Mouse (Mus musculus) spleen, postnatal 4 days (tissue): ENCODE data around the gene Gstt2.
A peak's percentile ranks its signal among the peaks of the same experiment; 100 is the strongest.

Experiments
- DNase-seq, 2 experiments: peaks; one replicate each; pipeline ENCODE4 v3.0.0; 2022; ENCODE audit warnings: low spot score in 2 of 2

Gstt2 gene

DNA sequence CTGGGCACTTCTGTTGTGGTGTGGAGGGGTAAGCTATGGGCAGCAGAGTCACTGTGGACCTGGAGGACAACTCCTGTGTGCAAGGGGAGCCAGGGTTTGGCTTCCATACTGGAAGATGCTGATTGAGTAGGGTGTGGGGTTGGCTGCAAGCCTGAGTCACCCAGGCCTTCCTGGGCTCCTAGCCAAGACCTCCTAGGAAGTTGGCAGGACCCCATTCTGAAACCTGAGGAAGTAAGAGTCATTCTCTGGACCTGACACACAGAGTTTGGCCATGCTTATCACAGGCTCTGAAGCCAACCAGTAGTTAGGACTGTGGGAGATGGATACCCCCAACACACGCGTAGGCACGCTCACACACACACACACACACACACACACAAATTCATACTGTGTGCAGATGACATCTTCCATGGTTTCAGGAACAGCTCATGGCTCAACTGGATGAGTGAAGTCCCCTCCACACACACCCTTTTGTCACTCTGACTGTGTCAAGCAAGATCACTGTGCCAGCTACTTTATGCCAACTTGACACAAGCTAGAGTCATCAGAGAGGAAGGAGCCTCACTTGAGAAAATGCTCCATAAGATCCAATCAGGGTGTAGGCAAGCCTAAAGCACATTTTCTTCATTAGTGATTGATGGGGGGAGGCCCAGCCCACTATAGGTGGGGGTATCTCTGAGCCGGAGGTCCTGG lies 9.4 kb downstream of the Gstt2 start:
- no peak for DNase-seq

DNA sequence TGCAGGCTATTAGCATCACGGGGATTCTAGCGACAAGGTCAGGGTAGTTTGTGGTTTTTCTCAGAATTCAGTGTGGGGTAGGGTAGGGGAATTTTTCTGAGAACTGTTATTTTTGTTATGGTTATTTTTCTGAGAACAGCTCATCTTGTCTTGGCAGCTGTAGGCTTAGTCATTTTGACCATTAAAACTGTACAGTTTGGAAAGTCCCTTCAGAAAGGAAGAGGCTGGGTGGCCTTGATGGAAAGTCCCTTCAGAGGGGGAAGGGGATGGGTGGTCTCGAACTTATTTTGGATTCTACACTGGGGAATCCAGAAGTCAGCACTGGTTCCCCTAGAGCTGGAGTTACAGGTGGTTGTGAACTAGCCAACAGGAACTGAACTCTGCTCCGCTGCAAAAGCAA lies 12.7 kb downstream of the Gstt2 start:
- no peak for DNase-seq

DNA sequence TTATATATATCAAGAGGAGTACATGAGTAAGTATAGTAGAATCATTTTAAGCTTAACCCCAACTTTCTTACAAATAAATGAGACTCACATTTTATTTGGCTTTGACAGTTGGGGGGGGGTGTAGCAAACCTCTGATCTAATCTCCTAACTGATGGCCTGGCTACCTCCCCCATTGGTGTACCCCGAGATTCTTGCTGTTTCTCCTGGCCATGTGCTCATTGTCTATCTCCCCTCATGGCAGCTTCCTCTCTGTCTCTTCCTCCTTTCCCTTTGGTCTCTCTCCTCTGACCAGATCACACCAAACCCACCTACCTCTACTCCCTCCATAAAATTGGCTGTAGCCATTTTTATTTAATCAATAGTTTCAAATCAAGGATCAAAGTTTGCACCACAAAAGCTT lies 13.4 kb downstream of the Gstt2 start:
- no peak for DNase-seq

DNA sequence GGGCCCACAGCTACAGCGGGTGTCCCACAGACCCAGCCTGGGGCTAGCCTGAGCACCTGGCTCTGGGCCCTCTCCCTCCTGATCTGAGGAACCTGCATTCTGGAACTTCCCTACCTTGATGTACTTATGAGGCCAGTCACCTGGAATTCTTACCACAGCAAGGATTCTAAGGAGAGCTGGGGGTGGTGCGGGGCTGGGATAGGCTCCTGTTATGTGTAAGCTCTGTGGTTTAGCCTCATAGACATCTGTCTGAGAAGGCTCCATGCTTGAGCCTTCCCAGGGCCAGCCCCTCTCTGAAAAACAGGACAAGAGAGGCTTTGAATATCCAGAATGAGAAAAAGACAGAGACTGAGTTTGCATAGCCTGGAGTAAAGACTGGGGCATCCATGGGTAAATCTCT lies 14.8 kb downstream of the Gstt2 start, which contains the start of gene Gstt4:
Gene Gstt4, minus strand, starts transcription at position 101 of the 400 bp plus-strand sequence.
- DNase-seq, result no peak

DNA sequence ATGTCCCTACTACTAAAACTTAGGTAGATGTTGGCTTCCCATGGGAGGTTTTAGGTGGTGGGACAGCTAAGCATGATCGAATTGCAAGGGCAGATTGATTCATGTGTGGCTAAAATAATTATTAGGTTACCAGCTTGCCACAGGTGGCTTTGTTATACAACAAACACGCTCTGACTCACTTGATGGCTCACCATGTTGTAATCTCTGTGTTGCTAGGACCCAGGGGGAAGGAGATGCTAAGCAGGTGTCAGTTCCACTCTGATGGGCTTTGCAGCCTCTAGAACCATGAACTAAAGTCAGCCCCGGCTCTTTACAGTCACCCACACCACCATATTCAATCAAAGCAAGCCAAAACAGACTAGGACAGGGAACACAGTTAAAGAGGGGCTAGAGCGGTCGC lies 17.3 kb downstream of the Gstt2 start:
- no peak for DNase-seq

DNA sequence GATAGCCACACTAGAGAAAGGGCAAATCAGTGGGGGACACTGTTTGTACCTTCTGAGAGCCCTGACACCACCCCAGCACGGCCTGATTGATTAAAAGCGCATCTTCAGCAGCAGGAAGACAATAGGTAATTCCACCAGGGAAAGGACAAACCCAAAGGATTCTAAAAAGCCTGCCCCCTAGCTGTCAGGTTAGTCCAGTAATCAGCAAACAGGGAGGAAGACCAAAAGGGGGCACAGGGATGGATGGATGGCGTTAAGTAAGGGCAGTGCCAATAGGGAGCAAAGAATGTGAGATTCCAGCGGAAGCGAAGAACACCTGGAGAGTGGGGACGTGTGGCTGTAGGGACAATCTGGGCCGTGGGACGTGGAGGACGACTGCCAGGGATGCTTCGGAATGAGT lies 18.6 kb downstream of the Gstt2 start:
- DNase-seq, result no peak

DNA sequence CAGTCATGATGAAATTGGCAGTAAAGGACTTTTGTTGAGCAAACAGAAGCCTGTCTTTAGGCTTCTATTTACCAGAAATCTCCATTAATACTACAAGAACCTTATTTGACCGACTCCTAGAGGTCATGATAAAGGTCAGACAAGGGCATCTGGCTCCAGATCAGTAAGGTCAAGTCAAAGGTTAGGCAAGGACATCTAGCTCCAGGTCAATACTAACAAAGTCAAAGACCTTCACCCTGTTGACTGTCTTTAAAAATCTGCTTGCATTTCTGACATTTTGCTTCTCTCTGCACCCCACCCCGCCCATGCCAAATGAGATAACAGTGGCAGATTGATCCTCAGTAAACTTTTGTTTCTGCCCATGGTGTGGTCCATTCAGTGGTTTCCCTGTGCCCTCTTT lies 33.0 kb downstream of the Gstt2 start:
- no peak for DNase-seq

DNA sequence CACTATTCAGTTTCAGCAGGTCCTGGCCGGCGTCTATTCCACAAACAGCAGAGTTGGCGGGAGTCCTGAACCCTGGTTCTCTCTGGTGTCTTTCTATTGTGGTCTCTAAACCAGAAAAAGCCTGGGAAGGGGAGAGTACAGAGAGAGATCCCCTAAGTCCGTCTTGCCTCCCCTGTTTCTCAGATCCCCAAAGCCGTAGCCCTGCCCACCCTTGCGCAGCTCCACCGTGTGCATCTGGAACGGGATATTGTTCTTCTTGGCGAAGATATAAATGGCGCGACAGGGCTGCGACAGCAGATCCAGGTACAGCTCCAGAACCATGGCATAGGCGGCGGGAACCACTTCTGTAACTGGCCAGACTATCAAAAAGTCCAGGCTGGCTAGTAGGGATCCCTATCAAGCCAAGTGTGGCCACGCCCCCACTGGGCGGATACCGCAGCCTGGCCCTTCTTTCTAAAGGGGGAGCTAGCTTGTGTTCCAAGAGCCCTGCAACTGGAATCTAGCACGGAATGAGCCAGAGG lies 39.0 kb downstream of the Gstt2 start, which contains the start of gene Gstt1:
Gene Gstt1, minus strand, starts transcription at position 409 of the 521 bp plus-strand sequence.
- DNase-seq, result peak; percentile 78 to 84

DNA sequence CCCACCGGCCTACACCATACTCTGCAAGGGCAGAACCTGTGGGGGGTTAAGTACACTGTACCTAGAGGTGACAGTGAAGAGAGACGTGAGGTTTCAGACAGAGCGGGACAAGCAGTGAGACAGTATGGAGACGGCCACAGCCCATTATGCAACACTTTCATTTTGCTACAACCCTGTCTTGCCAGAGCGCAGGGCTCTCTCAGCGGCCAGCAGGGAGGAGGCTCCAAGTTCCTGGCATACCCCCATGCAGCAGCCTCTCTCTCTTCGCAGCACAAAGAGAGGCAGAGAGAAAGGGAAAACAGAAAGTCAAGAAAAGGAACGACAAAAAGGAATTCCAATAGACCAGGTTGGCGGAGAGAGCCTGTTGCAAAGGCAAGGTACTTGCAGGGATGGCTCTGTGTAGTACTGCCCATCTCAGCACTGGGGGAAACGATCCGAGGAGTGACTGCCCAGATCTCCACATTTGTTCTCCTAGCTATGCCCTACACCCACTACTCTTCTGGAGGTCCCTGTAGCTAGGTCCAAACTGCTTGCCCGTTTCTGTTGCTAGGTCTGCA lies 39.5 kb downstream of the Gstt2 start:
- DNase-seq, result peak in 1 of 2 experiments; percentile 72

DNA sequence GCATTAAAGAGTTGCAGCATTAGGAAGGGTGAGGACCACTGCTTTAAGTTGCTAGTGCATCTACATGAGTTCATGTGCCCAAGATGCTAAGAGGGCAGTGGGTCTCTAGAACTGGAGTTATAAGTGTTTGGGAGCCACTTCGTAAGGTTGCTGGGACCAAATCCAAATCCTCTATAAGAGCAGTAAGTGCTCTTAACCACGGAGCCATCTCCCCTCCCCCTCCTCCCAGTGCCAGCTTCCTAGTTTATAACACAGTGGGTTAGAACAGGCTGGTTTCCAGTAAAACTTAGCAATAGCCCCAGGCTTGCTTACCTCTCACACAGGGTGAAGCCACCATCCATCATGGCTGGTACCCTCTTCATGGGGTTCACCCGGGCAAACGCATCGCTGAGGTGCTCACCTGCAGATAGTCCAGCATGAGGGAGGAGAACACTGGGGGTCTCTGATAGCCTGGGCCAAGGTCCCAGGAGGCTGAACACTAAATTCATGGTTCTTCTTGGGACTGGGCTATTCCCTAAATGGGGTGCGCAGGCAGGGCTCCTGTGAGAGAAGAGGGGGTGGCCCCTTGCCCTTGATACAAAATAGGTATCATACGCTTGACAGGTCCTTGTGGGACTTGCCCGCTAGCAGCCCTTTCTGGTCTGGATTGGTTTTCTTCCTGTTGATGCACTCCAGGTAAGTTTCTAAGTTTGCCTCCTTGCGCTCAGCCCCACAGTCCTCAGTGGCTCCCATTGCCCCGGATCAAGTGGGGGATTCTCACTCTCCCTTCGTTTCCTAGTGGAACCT lies 40.3 kb downstream of the Gstt2 start:
- DNase-seq, result peak in 1 of 2 experiments; percentile 56

DNA sequence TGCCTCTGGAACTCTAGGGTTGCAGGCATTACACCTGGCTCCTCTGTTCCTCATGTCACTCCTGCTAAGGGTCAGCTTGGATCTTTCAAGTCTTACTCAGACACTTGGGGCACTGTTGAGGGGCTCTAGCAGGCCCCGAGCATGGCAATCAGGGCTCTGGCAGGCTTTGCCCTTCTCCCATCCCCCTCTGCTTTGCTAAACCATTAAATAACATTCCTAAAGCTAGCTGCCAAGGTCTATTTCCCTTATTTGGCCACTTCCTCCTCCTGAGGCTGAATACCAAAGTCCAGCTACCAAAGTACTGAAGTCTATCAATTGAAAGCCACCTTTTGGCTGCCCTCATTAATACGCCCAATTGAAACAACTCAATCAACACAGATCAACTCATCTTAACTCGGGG lies 42.3 kb downstream of the Gstt2 start:
- no peak for DNase-seq

DNA sequence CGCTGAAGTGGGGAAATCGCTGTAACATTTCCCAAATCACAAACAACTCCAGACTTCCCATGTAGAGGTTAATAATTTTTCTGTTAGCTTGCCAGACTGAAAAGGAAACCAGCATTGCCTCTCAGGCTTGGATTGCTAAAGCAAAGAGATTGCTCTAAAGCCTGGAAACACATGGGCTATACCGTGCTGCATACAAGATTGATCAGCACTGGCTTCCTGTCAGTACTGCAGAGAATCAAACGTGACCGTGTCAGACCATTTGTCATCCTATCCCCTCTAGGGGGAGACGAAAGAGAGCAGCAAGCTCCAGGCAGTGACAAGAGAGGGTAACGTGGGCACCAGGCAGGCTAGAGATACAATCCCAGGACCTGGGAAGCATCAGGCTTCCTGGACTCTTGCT lies 46.5 kb downstream of the Gstt2 start:
- DNase-seq, result peak in 1 of 2 experiments; percentile 57

DNA sequence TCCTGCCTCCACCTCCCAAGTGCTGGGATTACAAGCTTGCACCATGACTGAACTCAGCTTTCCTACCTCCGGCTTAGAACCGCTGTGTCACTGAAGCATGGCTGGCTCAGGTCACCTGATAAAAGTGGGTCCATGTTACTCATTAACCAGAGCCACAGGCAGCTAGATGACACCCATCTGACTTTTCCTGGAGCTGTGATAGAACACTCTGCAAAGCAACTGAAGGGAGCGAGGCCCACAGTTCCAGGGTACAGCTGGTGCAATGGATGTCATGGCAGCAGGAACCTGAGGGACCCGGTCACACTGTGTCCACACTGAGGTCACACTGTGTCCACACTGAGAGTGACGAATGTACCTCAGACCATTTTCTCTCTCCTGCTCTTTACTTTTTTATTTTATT lies 47.4 kb downstream of the Gstt2 start:
- no peak for DNase-seq

DNA sequence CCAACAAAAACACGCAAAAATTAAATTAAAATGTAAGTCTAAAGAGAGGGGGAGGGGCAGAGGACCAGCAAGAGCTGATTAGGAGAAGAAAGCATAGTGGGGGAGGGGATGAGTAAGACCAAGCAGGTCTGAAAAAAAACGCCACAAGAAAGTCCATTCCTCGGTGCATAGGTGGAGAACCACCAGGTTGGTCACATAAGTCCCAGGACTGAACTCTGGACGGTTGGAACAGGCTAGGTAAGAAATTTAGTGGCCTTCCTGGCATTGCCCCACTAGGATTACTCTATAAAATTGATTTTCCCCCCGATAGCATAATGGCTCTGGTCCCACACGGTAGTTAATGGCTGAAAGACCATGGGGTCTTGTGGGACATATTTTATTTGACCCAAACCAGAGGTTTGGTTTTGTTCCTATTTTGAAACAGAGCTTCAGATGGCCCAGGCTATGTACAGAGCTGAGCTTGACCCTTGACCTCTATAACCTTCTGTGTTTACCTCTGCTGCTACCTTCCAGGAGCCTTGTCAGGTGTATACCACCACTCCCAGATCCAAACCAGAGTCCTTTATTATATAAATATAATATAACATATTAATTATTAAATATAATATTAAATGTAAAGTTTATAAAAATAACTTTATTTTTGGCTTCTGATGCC lies 48.0 kb downstream of the Gstt2 start:
- DNase-seq, result no peak

DNA sequence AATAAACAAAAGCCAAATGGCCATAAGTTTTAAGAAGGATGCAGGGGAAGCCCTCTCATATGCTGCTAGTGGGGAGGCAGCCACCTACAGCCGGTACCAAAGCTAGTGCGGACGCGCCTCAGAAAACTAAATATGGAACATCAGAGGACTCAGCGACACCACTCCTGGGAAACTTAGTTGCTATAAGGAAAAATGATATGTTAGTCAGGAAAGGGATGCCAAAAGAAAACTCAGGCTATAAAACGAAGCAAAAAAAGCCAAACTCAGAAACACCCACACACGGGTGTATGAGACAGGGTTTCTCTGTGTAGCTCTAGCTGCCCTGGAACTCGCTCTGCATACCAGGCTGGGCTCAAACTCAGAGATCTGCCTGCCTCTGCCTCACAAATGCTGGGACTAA lies 48.9 kb downstream of the Gstt2 start:
- no peak for DNase-seq

DNA sequence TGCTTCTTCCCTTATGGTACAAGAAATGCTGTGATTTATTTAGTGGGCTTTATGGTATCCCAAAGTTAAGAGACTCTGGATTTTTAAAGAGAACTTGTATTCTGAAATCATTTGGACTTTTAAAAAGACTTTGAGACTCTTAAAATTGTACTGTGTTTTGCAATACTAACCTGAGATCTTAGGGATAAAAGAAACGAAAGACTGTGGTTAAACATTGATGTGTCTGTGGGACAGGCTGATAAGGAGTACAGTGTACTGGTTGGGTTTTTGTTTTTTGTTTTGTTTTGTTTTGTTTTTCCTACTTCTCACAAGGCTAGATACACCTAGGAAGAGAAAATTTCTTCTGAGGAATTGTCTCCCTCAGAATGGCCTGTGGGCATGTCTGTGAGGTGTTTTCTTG lies 51.8 kb downstream of the Gstt2 start:
- DNase-seq, result no peak
